ENCODE assay signal across 13 mouse cellular contexts in genomic region chr11:60924498-60924897, GRCm38 (mm10). TPM values are rescaled to one million over a fixed set of nuclear protein-coding genes. Genes with fewer than 3 reads are reported as not detected.
DNase-seq lines count a peak whose midpoint lies in the region; ATAC-seq and TF ChIP-seq lines count a peak whose summit lies in the region.
"Had no signal": no experiment of that assay in that cellular context is flagged by ENCODE, and none has a peak within 500 bp of the region (broad histone marks: within the 10 kb centered on the region; RNA-seq: fewer than 3 reads in every experiment).

No protein-coding gene starts in this region.

- peaks cover 5% of the 10 kb centered on the region for H3K4me1 ChIP-seq in midbrain, embryonic 11.5 days (ENCODE audit: control insufficient read depth, insufficient read depth, low read length)
- H3K4me1 ChIP-seq in midbrain, embryonic 10.5 days = peaks cover 15% of the 10 kb centered on the region
- peaks cover 61 to 74% of the 10 kb centered on the region in 2 experiments for H3K4me1 ChIP-seq in liver, embryonic 14.5 days (replicated peaks; ENCODE audit: control insufficient read depth in 2 of 2, insufficient read depth in 2 of 2, low read length in 1 of 2)
- peaks cover 12% of the 10 kb centered on the region for H3K4me1 ChIP-seq in hindbrain, embryonic 13.5 days (replicated peaks)

- 47% methylated on average over 6 of the region's 6 CpGs for WGBS in midbrain, embryonic 11.5 days
- 52% methylated on average over 6 of the region's 6 CpGs for WGBS in midbrain, embryonic 10.5 days
- WGBS in liver, embryonic 14.5 days (ENCODE audit: insufficient replicate concordance) = 24% methylated on average over 6 of the region's 6 CpGs
- WGBS in hindbrain, embryonic 13.5 days = 52% methylated on average over 6 of the region's 6 CpGs

- peak; percentile 6 for DNase-seq in midbrain, embryonic 11.5 days (ENCODE audit: low spot score, missing footprints)
- DNase-seq in midbrain, embryonic 10.5 days (ENCODE audit: low spot score) = no peak
- DNase-seq in c-Kit-negative CD71-positive TER-119-positive erythroid progenitor cells, embryonic 14.5 days (ENCODE audit: low read depth, low spot score) = peak; percentile 80
- peak; percentile 82 to 87 (median 86) for DNase-seq in liver, embryonic 14.5 days (ENCODE audit: low read depth in 3 of 3, low spot score in 3 of 3)
- DNase-seq in urinary bladder, postnatal 10 days (ENCODE audit: low spot score) = no peak
- no peak for DNase-seq in gastrocnemius, adult 8-10 months (ENCODE audit: low spot score in 2 of 2)

- 0 out of 2 replicates have a peak, but pooled peaks have one; percentile 17 for TF ChIP-seq CTCF in liver, embryonic 14.5 days (IDR thresholded peaks at IDR 0.05; ENCODE audit: low read depth)

- H3K36me3 ChIP-seq in midbrain, embryonic 11.5 days (ENCODE audit: control insufficient read depth, insufficient read depth, low read length) = no peaks in the 10 kb centered on the region
- H3K36me3 ChIP-seq in midbrain, embryonic 10.5 days = 0 out of 2 replicates have a peak, but pooled peaks cover 4% of the 10 kb centered on the region
- H3K36me3 ChIP-seq in liver, embryonic 14.5 days (replicated peaks; ENCODE audit: control insufficient read depth, insufficient read depth, low read depth) = no peaks in the 10 kb centered on the region; the same call in 1 of the 2 replicates
- peaks cover 7% of the 10 kb centered on the region for H3K36me3 ChIP-seq in hindbrain, embryonic 13.5 days
- H3K36me3 ChIP-seq: forebrain, embryonic 15.5 days; neural tube, embryonic 13.5 days had no signal

- TF ChIP-seq EP300 in liver, embryonic 14.5 days (IDR thresholded peaks at IDR 0.05; ENCODE audit: low read depth) = peak; percentile 40

- no peak overlapping the region for H3K27ac ChIP-seq in midbrain, embryonic 11.5 days (ENCODE audit: low read depth, low read length)
- H3K27ac ChIP-seq in midbrain, embryonic 10.5 days (replicated peaks) = no peak overlapping the region
- peak overlapping the region; percentile 84 for H3K27ac ChIP-seq in liver, embryonic 14.5 days
- H3K27ac ChIP-seq in hindbrain, embryonic 13.5 days = no peak overlapping the region
- H3K27ac ChIP-seq: forebrain, embryonic 15.5 days; hindbrain, embryonic 10.5 days; limb, embryonic 12.5 days; neural tube, embryonic 13.5 days had no signal

- H3K4me2 ChIP-seq in midbrain, embryonic 11.5 days = no peak overlapping the region
- H3K4me2 ChIP-seq in liver, embryonic 14.5 days (ENCODE audit: low read depth) = peak overlapping the region; percentile 64
- H3K4me2 ChIP-seq in hindbrain, embryonic 13.5 days = no peak overlapping the region
- H3K4me2 ChIP-seq: forebrain, embryonic 15.5 days; limb, embryonic 12.5 days; neural tube, embryonic 13.5 days had no signal

- ATAC-seq in midbrain, embryonic 11.5 days (ENCODE audit: low FRiP score) = no peak
- ATAC-seq in liver, embryonic 14.5 days (ENCODE audit: insufficient read depth) = peak; percentile 92
- ATAC-seq in hindbrain, embryonic 13.5 days (ENCODE audit: low FRiP score) = no peak
- ATAC-seq: CD4-positive, CD25-positive, alpha-beta regulatory T cell, adult 4 months; forebrain, embryonic 15.5 days; midbrain, embryonic 16.5 days had no signal

- H3K9ac ChIP-seq in midbrain, embryonic 11.5 days (ENCODE audit: low read length) = no peak overlapping the region
- H3K9ac ChIP-seq in liver, embryonic 14.5 days (replicated peaks) = peak overlapping the region; percentile 58
- no peak overlapping the region for H3K9ac ChIP-seq in hindbrain, embryonic 13.5 days
- H3K9ac ChIP-seq: forebrain, embryonic 15.5 days; limb, embryonic 12.5 days; neural tube, embryonic 13.5 days had no signal

- H3K9me3 ChIP-seq in midbrain, embryonic 11.5 days (ENCODE audit: control insufficient read depth, low read length) = no peaks in the 10 kb centered on the region
- no peaks in the 10 kb centered on the region for H3K9me3 ChIP-seq in midbrain, embryonic 10.5 days (replicated peaks)
- H3K9me3 ChIP-seq in liver, embryonic 14.5 days (ENCODE audit: control insufficient read depth, low read length) = no peaks in the 10 kb centered on the region
- no peaks in the 10 kb centered on the region for H3K9me3 ChIP-seq in hindbrain, embryonic 13.5 days
- H3K9me3 ChIP-seq: forebrain, embryonic 15.5 days; hindbrain, embryonic 10.5 days; limb, embryonic 12.5 days; neural tube, embryonic 13.5 days had no signal

- no peaks in the 10 kb centered on the region for H3K27me3 ChIP-seq in midbrain, embryonic 11.5 days (ENCODE audit: control insufficient read depth, insufficient read depth, low read length)
- no peaks in the 10 kb centered on the region for H3K27me3 ChIP-seq in midbrain, embryonic 10.5 days (ENCODE audit: low read depth, poor library complexity, severe bottlenecking)
- no peaks in the 10 kb centered on the region for H3K27me3 ChIP-seq in liver, embryonic 14.5 days (ENCODE audit: control insufficient read depth, insufficient read depth, low read length)
- H3K27me3 ChIP-seq in hindbrain, embryonic 13.5 days = no peaks in the 10 kb centered on the region
- H3K27me3 ChIP-seq: forebrain, embryonic 15.5 days; limb, embryonic 12.5 days; neural tube, embryonic 13.5 days had no signal

- H3K4me3 ChIP-seq in midbrain, embryonic 11.5 days (ENCODE audit: low read depth, low read length) = no peak overlapping the region
- no peak overlapping the region for H3K4me3 ChIP-seq in midbrain, embryonic 10.5 days
- peak overlapping the region; percentile 14 to 16; a peak in 3 of 4 replicates for H3K4me3 ChIP-seq in liver, embryonic 14.5 days (ENCODE audit: insufficient read depth in 1 of 2, low read depth in 2 of 2, low read length in 2 of 2)
- no peak overlapping the region for H3K4me3 ChIP-seq in hindbrain, embryonic 13.5 days
- H3K4me3 ChIP-seq: forebrain, embryonic 15.5 days; hindbrain, embryonic 10.5 days; limb, embryonic 12.5 days; neural tube, embryonic 13.5 days had no signal

RNA-seq across cellular contexts. Expression of gene Map2k3, which starts 7.3 kb away (rescaled TPM):
- polyA plus RNA-seq in midbrain, embryonic 11.5 days (2014; fragmentation: Nextera tagmentation; extraction: Ambion mirVana) = 34.2 and 37.4 TPM in 2 replicates
- 55.7 and 65.1 TPM in 2 replicates for polyA plus RNA-seq in midbrain, embryonic 10.5 days (2016; fragmentation: Nextera tagmentation; extraction: Ambion mirVana)
- 37.0 and 44.7 TPM in 2 replicates for polyA plus RNA-seq in liver, embryonic 14.5 days (2012; rRNA removed)
- polyA plus RNA-seq in liver, embryonic 14.5 days (2014; fragmentation: Nextera tagmentation; extraction: Ambion mirVana) = 100 and 124 TPM in 2 replicates
- 30.0 and 30.4 TPM in 2 replicates for polyA plus RNA-seq in hindbrain, embryonic 13.5 days (2015; fragmentation: Nextera tagmentation; extraction: Ambion mirVana)
- total RNA-seq in gastrocnemius, adult 8-10 months (2022) = 100 to 1,000 TPM; 117 to 122 (median 119) TPM

RNA-seq across cellular contexts. Expression of gene Natd1, which starts 9.9 kb away (rescaled TPM):
- polyA plus RNA-seq in midbrain, embryonic 11.5 days (2014; fragmentation: Nextera tagmentation; extraction: Ambion mirVana) = 18.3 and 24.3 TPM in 2 replicates
- polyA plus RNA-seq in midbrain, embryonic 10.5 days (2016; fragmentation: Nextera tagmentation; extraction: Ambion mirVana) = 18.0 and 26.9 TPM in 2 replicates
- 10.7 and 14.0 TPM in 2 replicates for polyA plus RNA-seq in liver, embryonic 14.5 days (2012; rRNA removed)
- polyA plus RNA-seq in liver, embryonic 14.5 days (2014; fragmentation: Nextera tagmentation; extraction: Ambion mirVana) = 11.1 and 15.0 TPM in 2 replicates
- polyA plus RNA-seq in hindbrain, embryonic 13.5 days (2015; fragmentation: Nextera tagmentation; extraction: Ambion mirVana) = 36.1 and 36.8 TPM in 2 replicates
- 1 to 10 TPM; 6.5 to 9.2 (median 7.3) TPM for total RNA-seq in gastrocnemius, adult 8-10 months (2022)

RNA-seq across cellular contexts. Expression of gene Tmem11, which starts 45.4 kb away (rescaled TPM):
- 60.2 and 67.2 TPM in 2 replicates for polyA plus RNA-seq in midbrain, embryonic 11.5 days (2014; fragmentation: Nextera tagmentation; extraction: Ambion mirVana)
- polyA plus RNA-seq in midbrain, embryonic 10.5 days (2016; fragmentation: Nextera tagmentation; extraction: Ambion mirVana) = 71.0 and 75.7 TPM in 2 replicates
- polyA plus RNA-seq in liver, embryonic 14.5 days (2012; rRNA removed) = 30.9 and 35.7 TPM in 2 replicates
- polyA plus RNA-seq in liver, embryonic 14.5 days (2014; fragmentation: Nextera tagmentation; extraction: Ambion mirVana) = 25.1 and 27.5 TPM in 2 replicates
- polyA plus RNA-seq in hindbrain, embryonic 13.5 days (2015; fragmentation: Nextera tagmentation; extraction: Ambion mirVana) = 54.9 and 55.3 TPM in 2 replicates
- 10 to 100 TPM; 37.2 to 44.1 (median 43.5) TPM for total RNA-seq in gastrocnemius, adult 8-10 months (2022)

Comparison
In these comparisons a context has a peak if more than half of its experiments do, and no peak if none do; other contexts are left out.
1. DNase-seq: peak in midbrain, embryonic 11.5 days (single experiment), c-Kit-negative CD71-positive TER-119-positive erythroid progenitor cells, embryonic 14.5 days (single experiment) and liver, embryonic 14.5 days (3 of 3); none in midbrain, embryonic 10.5 days (single experiment), urinary bladder, postnatal 10 days (single experiment) and gastrocnemius, adult 8-10 months (0 of 2).
2. H3K4me3 ChIP-seq: peak in liver, embryonic 14.5 days (2 of 2); none in midbrain, embryonic 11.5 days (single experiment), midbrain, embryonic 10.5 days (single experiment) and hindbrain, embryonic 13.5 days (single experiment).